Mouse (Mus musculus) liver, adult 2 months (tissue): ENCODE data around the gene Ankrd2.

ENCODE experiments used
- CTCF ChIP-seq: fragments of 200-500 bp; IDR thresholded peaks from 2 replicates; pipeline ENCODE4 v1.5.1; 2011; ENCODE audit warnings: low read depth, low read length, control low read depth
- POLR2A ChIP-seq: fragments of 200-500 bp; IDR thresholded peaks from 2 replicates; pipeline ENCODE4 v1.6.1; 2011; ENCODE audit warnings: low read length, control low read depth; ENCODE audit not compliant: insufficient read depth; ENCODE audit errors: extremely low read depth

GRCm38 (mm10) chr19:42075051-42075450 is 39.3 kb downstream of the Ankrd2 start:
- TF ChIP-seq CTCF, result no peak
- no peak for TF ChIP-seq POLR2A
